7 mouse cellular contexts compared by ENCODE assay signal in genomic region chr5:105698694-105699093, GRCm38 (mm10). TPM values are rescaled to one million over a fixed set of nuclear protein-coding genes. Genes with fewer than 3 reads are reported as not detected.
A peak's percentile ranks its signal among the peaks of the same experiment; 100 is the strongest.
DNase-seq lines count a peak whose midpoint lies in the region; ATAC-seq lines count a peak whose summit lies in the region.

No protein-coding gene starts in this region.

- H3K27me3 ChIP-seq in embryonic facial prominence, embryonic 12.5 days = 0 out of 2 replicates have a peak, but pooled peaks cover 3% of the 10 kb centered on the region
- H3K27me3 ChIP-seq in hindbrain, embryonic 16.5 days (replicated peaks; ENCODE audit: control insufficient read depth, insufficient read depth, low read length) = no peaks in the 10 kb centered on the region
- no peaks in the 10 kb centered on the region for H3K27me3 ChIP-seq in lung, embryonic 16.5 days (ENCODE audit: control insufficient read depth, insufficient read depth, low read depth, low read length)

- no peak overlapping the region for H3K4me3 ChIP-seq in embryonic facial prominence, embryonic 12.5 days
- H3K4me3 ChIP-seq in hindbrain, embryonic 16.5 days (ENCODE audit: low read length) = no peak overlapping the region
- H3K4me3 ChIP-seq in lung, embryonic 16.5 days (ENCODE audit: low read length) = peak overlapping the region; percentile 90

- WGBS in embryonic facial prominence, embryonic 12.5 days = 12% methylated on average over 7 of the region's 7 CpGs
- WGBS in hindbrain, embryonic 16.5 days = 13% methylated on average over 7 of the region's 7 CpGs
- WGBS in lung, embryonic 16.5 days = 18% methylated on average over 7 of the region's 7 CpGs

- DNase-seq in 416B (ENCODE audit: low read depth) (peak; percentile 70), ES-CJ7 (ENCODE audit: low read depth, low spot score) (peak; percentile 88)
- no peak for DNase-seq in frontal cortex, postnatal 36 days (ENCODE audit: low spot score in 2 of 2)
- DNase-seq in right cerebral cortex, adult 18-20 months = no peak

- no peak for ATAC-seq in embryonic facial prominence, embryonic 12.5 days (ENCODE audit: insufficient number of reproducible peaks, insufficient read depth, low FRiP score, low TSS enrichment)
- ATAC-seq in hindbrain, embryonic 16.5 days = no peak
- peak; percentile 39 for ATAC-seq in lung, embryonic 16.5 days (ENCODE audit: low read depth)

- H3K36me3 ChIP-seq in embryonic facial prominence, embryonic 12.5 days = no peaks in the 10 kb centered on the region
- H3K36me3 ChIP-seq in hindbrain, embryonic 16.5 days (ENCODE audit: control insufficient read depth, insufficient read depth, low read length) = no peaks in the 10 kb centered on the region
- no peaks in the 10 kb centered on the region for H3K36me3 ChIP-seq in lung, embryonic 16.5 days (ENCODE audit: control insufficient read depth, insufficient read depth, low read length)

- 0 out of 2 replicates have a peak overlapping the region, but pooled peaks have one; percentile 5 for H3K4me2 ChIP-seq in embryonic facial prominence, embryonic 12.5 days (replicated peaks)
- H3K4me2 ChIP-seq in hindbrain, embryonic 16.5 days (ENCODE audit: low read length) = peak overlapping the region; percentile 84
- peak overlapping the region; percentile 91 for H3K4me2 ChIP-seq in lung, embryonic 16.5 days (ENCODE audit: low read depth, low read length)

- H3K9me3 ChIP-seq in embryonic facial prominence, embryonic 12.5 days = no peaks in the 10 kb centered on the region
- H3K9me3 ChIP-seq in hindbrain, embryonic 16.5 days (ENCODE audit: control insufficient read depth, low read length) = no peaks in the 10 kb centered on the region
- H3K9me3 ChIP-seq in lung, embryonic 16.5 days (ENCODE audit: control insufficient read depth, low read length) = no peaks in the 10 kb centered on the region

- H3K4me1 ChIP-seq in embryonic facial prominence, embryonic 12.5 days = peaks cover 10% of the 10 kb centered on the region; the same call in 1 of the 2 replicates
- peaks cover 24% of the 10 kb centered on the region for H3K4me1 ChIP-seq in hindbrain, embryonic 16.5 days (ENCODE audit: control insufficient read depth, insufficient read depth, low read depth, low read length)
- H3K4me1 ChIP-seq in lung, embryonic 16.5 days (replicated peaks; ENCODE audit: control insufficient read depth, insufficient read depth, low read length) = peaks cover 16% of the 10 kb centered on the region

- H3K9ac ChIP-seq in embryonic facial prominence, embryonic 12.5 days = no peak overlapping the region
- no peak overlapping the region for H3K9ac ChIP-seq in hindbrain, embryonic 16.5 days (ENCODE audit: low read depth, low read length)
- peak overlapping the region; percentile 98 for H3K9ac ChIP-seq in lung, embryonic 16.5 days (ENCODE audit: low read length)

- H3K27ac ChIP-seq in embryonic facial prominence, embryonic 12.5 days = no peak overlapping the region
- H3K27ac ChIP-seq in hindbrain, embryonic 16.5 days (ENCODE audit: low read depth, low read length) = no peak overlapping the region
- H3K27ac ChIP-seq in lung, embryonic 16.5 days (ENCODE audit: low read length) = peak overlapping the region; percentile 97

RNA-seq across cellular contexts. Expression of gene Lrrc8d, which starts 1.1 kb away (rescaled TPM):
- polyA plus RNA-seq in embryonic facial prominence, embryonic 12.5 days (2016; fragmentation: Nextera tagmentation; extraction: Ambion mirVana) = 24.5 and 26.5 TPM in 2 replicates
- 19.1 and 33.1 TPM in 2 replicates for polyA plus RNA-seq in hindbrain, embryonic 16.5 days (2015; fragmentation: Nextera tagmentation; extraction: Ambion mirVana)
- polyA plus RNA-seq in lung, embryonic 16.5 days (2015; fragmentation: Nextera tagmentation; extraction: Ambion mirVana) = 15.5 and 19.7 TPM in 2 replicates

Comparison
In these comparisons a context has a peak if more than half of its experiments do, and no peak if none do; other contexts are left out.
1. DNase-seq: peak in 416B (single experiment) and ES-CJ7 (single experiment); none in frontal cortex, postnatal 36 days (0 of 2) and right cerebral cortex, adult 18-20 months (single experiment).
2. H3K4me2 ChIP-seq: peak in every context shown above with its lines; median percentile 91 in lung, embryonic 16.5 days; 84 in hindbrain, embryonic 16.5 days; 5 in embryonic facial prominence, embryonic 12.5 days.